Mouse (Mus musculus): ENCODE measurements at regions not wholly inside any gene's neighbourhood (a gene's known extent, or its start where the extent isn't known, plus 50 kb on each side); places are given as distances from the start of the nearest gene placed in this dataset.

GRCm38 (mm10) chr2:174848981-174849681 lies 88.7 kb downstream of the Edn3 start:
- Histone ChIP-seq H3K9ac (ENCODE audit: low read depth, low read length) (no peak overlapping the region), H3K36me3 (ENCODE audit: control insufficient read depth, insufficient read depth) (no peaks in the 10 kb centered on the region), H3K4me3 (ENCODE audit: low read depth, low read length) (no peak overlapping the region), H3K4me2 (ENCODE audit: low read depth, low read length) (no peak overlapping the region), H3K27ac (ENCODE audit: low read length) (no peak overlapping the region), H3K4me1 (ENCODE audit: control insufficient read depth, low read depth, low read length) (no peaks in the 10 kb centered on the region), H3K27me3 (ENCODE audit: control insufficient read depth, insufficient read depth, low read depth, low read length) (no peaks in the 10 kb centered on the region), H3K9me3 (replicated peaks; ENCODE audit: control insufficient read depth, low read length) (no peaks in the 10 kb centered on the region)
- WGBS (ENCODE audit: insufficient replicate concordance): 66% methylated on average over 16 of the region's 16 CpGs
- ATAC-seq (ENCODE audit: low read depth): no peak

- WGBS (ENCODE audit: insufficient replicate concordance): 60% methylated on average over 16 of the region's 16 CpGs
- no peak overlapping the region for H3K4me3 ChIP-seq (ENCODE audit: low read depth, low read length)
- H3K27ac ChIP-seq (ENCODE audit: low read length): no peak overlapping the region
- H3K4me2 ChIP-seq (ENCODE audit: low read depth, low read length): no peak overlapping the region
- no peaks in the 10 kb centered on the region for H3K36me3 ChIP-seq (ENCODE audit: control insufficient read depth, insufficient read depth)
- H3K27me3 ChIP-seq (ENCODE audit: control insufficient read depth, insufficient read depth, low read depth, low read length): no peaks in the 10 kb centered on the region
- no peaks in the 10 kb centered on the region for H3K4me1 ChIP-seq (ENCODE audit: control insufficient read depth, low read depth, low read length)
- no peak for ATAC-seq (ENCODE audit: low read depth)
- H3K9ac ChIP-seq (ENCODE audit: low read depth, low read length): no peak overlapping the region
- no peaks in the 10 kb centered on the region for H3K9me3 ChIP-seq (replicated peaks; ENCODE audit: control insufficient read depth, low read length)
Measured at GRCm38 (mm10) chr2:174850860-174851259, 90.4 kb downstream of the Edn3 start.

DNA sequence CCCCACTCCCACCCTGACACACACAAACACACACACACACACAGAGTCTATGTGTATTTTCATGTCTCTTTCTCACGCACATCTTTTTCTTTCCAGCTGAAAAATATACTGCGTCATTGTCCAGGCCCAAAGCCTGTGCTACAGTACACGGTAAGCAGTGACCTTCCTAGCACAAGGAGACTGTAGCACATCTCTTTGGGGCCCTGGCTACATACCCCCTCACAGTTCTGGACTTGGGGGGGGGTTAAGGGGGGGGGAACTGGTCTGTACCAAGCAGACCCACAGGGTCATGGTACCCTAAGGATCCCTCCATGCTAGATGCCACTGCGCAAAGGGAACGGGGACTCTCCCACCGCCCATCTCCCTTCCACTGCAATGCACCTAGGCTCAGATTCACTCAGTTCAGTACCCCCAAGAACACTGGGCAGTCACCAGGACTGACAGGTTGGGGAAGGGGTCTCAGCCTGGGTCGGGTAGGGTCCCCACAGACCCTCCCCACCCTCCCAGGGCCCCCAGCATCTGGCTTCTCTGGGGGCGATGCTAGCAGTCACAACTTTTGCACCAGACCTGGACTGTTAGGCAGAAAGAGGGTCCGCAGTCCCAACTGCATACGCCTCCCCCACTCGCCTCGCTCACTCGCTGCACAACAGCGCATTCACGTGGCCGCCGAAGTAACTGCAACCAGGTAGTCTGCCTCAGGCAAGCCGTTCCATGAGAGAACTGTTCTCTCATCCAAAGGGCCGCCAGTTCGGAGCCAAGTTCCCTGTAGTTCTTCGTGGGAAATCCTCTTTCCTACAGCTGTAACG lies 91.3 kb downstream of the Edn3 start:
- H3K4me1 ChIP-seq (ENCODE audit: control insufficient read depth, low read depth, low read length): no peaks in the 10 kb centered on the region
- H3K4me3 ChIP-seq (ENCODE audit: low read depth, low read length): no peak overlapping the region
- H3K27me3 ChIP-seq (ENCODE audit: control insufficient read depth, insufficient read depth, low read depth, low read length): no peaks in the 10 kb centered on the region
- H3K4me2 ChIP-seq (ENCODE audit: low read depth, low read length): no peak overlapping the region
- ATAC-seq (ENCODE audit: low read depth): no peak
- H3K27ac ChIP-seq (ENCODE audit: low read length): no peak overlapping the region
- 16% methylated on average over 22 of the region's 22 CpGs for WGBS (ENCODE audit: insufficient replicate concordance)
- no peak overlapping the region for H3K9ac ChIP-seq (ENCODE audit: low read depth, low read length)
- H3K9me3 ChIP-seq (replicated peaks; ENCODE audit: control insufficient read depth, low read length): no peaks in the 10 kb centered on the region
- H3K36me3 ChIP-seq (ENCODE audit: control insufficient read depth, insufficient read depth): no peaks in the 10 kb centered on the region

DNA sequence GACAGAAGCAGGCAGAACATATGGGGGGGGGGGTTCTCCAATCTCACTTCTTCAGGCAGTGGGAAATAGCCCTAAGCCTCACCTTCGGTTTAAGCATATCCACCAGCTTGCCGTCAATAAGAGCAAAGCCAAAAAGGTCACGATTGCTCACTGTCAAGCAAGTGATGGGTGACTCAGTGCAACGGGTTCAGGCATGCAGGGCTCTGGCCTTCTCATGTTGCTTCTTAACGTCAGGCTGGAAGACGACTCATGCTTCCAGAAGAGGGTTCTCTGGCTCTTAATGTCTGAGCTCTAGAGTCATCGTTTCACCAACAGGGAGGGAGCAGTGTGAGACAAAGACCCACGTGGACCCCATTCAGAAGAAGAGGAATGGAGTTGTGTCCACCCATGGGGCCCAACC lies 93.4 kb downstream of the Edn3 start:
- H3K27ac ChIP-seq (ENCODE audit: low read length): no peak overlapping the region
- no peaks in the 10 kb centered on the region for H3K4me1 ChIP-seq (ENCODE audit: control insufficient read depth, low read depth, low read length)
- H3K36me3 ChIP-seq (ENCODE audit: control insufficient read depth, insufficient read depth): no peaks in the 10 kb centered on the region
- no peak overlapping the region for H3K4me3 ChIP-seq (ENCODE audit: low read depth, low read length)
- ATAC-seq (ENCODE audit: low read depth): no peak
- H3K27me3 ChIP-seq (ENCODE audit: control insufficient read depth, insufficient read depth, low read depth, low read length): no peaks in the 10 kb centered on the region
- H3K4me2 ChIP-seq (ENCODE audit: low read depth, low read length): no peak overlapping the region
- no peaks in the 10 kb centered on the region for H3K9me3 ChIP-seq (replicated peaks; ENCODE audit: control insufficient read depth, low read length)
- H3K9ac ChIP-seq (ENCODE audit: low read depth, low read length): no peak overlapping the region
- WGBS (ENCODE audit: insufficient replicate concordance): 56% methylated on average over 8 of the region's 8 CpGs

- WGBS (ENCODE audit: insufficient replicate concordance): 59% methylated on average over 8 of the region's 8 CpGs
- H3K9ac ChIP-seq (ENCODE audit: low read depth, low read length): no peak overlapping the region
- no peaks in the 10 kb centered on the region for H3K27me3 ChIP-seq (ENCODE audit: control insufficient read depth, insufficient read depth, low read depth, low read length)
- no peaks in the 10 kb centered on the region for H3K36me3 ChIP-seq (ENCODE audit: control insufficient read depth, insufficient read depth)
- H3K9me3 ChIP-seq (replicated peaks; ENCODE audit: control insufficient read depth, low read length): no peaks in the 10 kb centered on the region
- H3K27ac ChIP-seq (ENCODE audit: low read length): no peak overlapping the region
- H3K4me1 ChIP-seq (ENCODE audit: control insufficient read depth, low read depth, low read length): no peaks in the 10 kb centered on the region
- no peak for ATAC-seq (ENCODE audit: low read depth)
- H3K4me3 ChIP-seq (ENCODE audit: low read depth, low read length): no peak overlapping the region
- H3K4me2 ChIP-seq (ENCODE audit: low read depth, low read length): no peak overlapping the region
Measured at GRCm38 (mm10) chr2:174855548-174855947, 95.1 kb downstream of the Edn3 start.

GRCm38 (mm10) chr2:174856135-174856534 lies 95.7 kb downstream of the Edn3 start:
- no peak overlapping the region for H3K9ac ChIP-seq (ENCODE audit: low read depth, low read length)
- no peak for ATAC-seq (ENCODE audit: low read depth)
- no peak overlapping the region for H3K27ac ChIP-seq (ENCODE audit: low read length)
- no peak overlapping the region for H3K4me3 ChIP-seq (ENCODE audit: low read depth, low read length)
- H3K4me1 ChIP-seq (ENCODE audit: control insufficient read depth, low read depth, low read length): no peaks in the 10 kb centered on the region
- 67% methylated on average over 5 of the region's 5 CpGs for WGBS (ENCODE audit: insufficient replicate concordance)
- H3K9me3 ChIP-seq (replicated peaks; ENCODE audit: control insufficient read depth, low read length): no peaks in the 10 kb centered on the region
- no peaks in the 10 kb centered on the region for H3K36me3 ChIP-seq (ENCODE audit: control insufficient read depth, insufficient read depth)
- no peak overlapping the region for H3K4me2 ChIP-seq (ENCODE audit: low read depth, low read length)
- H3K27me3 ChIP-seq (ENCODE audit: control insufficient read depth, insufficient read depth, low read depth, low read length): no peaks in the 10 kb centered on the region

- 32% methylated on average over 15 of the region's 15 CpGs for WGBS (ENCODE audit: insufficient replicate concordance)
- no peaks in the 10 kb centered on the region for H3K36me3 ChIP-seq (ENCODE audit: control insufficient read depth, insufficient read depth)
- H3K27me3 ChIP-seq (ENCODE audit: control insufficient read depth, insufficient read depth, low read depth, low read length): no peaks in the 10 kb centered on the region
- no peak overlapping the region for H3K9ac ChIP-seq (ENCODE audit: low read depth, low read length)
- no peaks in the 10 kb centered on the region for H3K9me3 ChIP-seq (replicated peaks; ENCODE audit: control insufficient read depth, low read length)
- H3K4me2 ChIP-seq (ENCODE audit: low read depth, low read length): no peak overlapping the region
- no peak overlapping the region for H3K27ac ChIP-seq (ENCODE audit: low read length)
- ATAC-seq (ENCODE audit: low read depth): no peak
- H3K4me3 ChIP-seq (ENCODE audit: low read depth, low read length): no peak overlapping the region
- no peaks in the 10 kb centered on the region for H3K4me1 ChIP-seq (ENCODE audit: control insufficient read depth, low read depth, low read length)
Measured at GRCm38 (mm10) chr2:174858011-174858834, 97.8 kb downstream of the Edn3 start.

- ATAC-seq (ENCODE audit: low read depth): no peak
- H3K9ac ChIP-seq (ENCODE audit: low read depth, low read length): no peak overlapping the region
- 48% methylated on average over 2 of the region's 2 CpGs for WGBS (ENCODE audit: insufficient replicate concordance)
- H3K27ac ChIP-seq (ENCODE audit: low read length): no peak overlapping the region
- no peaks in the 10 kb centered on the region for H3K9me3 ChIP-seq (replicated peaks; ENCODE audit: control insufficient read depth, low read length)
- no peak overlapping the region for H3K4me2 ChIP-seq (ENCODE audit: low read depth, low read length)
- no peak overlapping the region for H3K4me3 ChIP-seq (ENCODE audit: low read depth, low read length)
- H3K4me1 ChIP-seq (ENCODE audit: control insufficient read depth, low read depth, low read length): no peaks in the 10 kb centered on the region
- H3K36me3 ChIP-seq (ENCODE audit: control insufficient read depth, insufficient read depth): no peaks in the 10 kb centered on the region
- H3K27me3 ChIP-seq (ENCODE audit: control insufficient read depth, insufficient read depth, low read depth, low read length): no peaks in the 10 kb centered on the region
Measured at GRCm38 (mm10) chr2:174858835-174859215, 98.4 kb downstream of the Edn3 start.

DNA sequence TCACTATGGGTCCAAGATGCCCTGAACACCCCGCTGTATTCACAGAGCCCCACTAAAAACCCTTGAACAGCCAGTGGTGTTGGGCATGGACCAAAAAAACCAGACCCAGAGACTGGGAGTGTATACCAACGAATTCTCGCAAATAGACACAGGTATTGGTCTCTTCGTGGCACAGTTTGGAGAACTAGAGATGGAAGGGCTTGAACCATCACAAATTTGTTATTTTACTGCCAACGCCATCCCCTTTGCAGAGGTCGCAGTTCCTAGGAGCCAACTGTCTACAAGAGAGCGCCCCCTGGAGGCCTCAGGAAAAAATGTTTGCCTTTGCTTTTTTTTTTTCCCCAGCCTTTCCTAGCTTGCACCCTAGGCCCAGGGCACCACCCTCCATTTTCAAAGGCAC lies 99.1 kb downstream of the Edn3 start:
- no peaks in the 10 kb centered on the region for H3K27me3 ChIP-seq (ENCODE audit: control insufficient read depth, insufficient read depth, low read depth, low read length)
- H3K4me3 ChIP-seq (ENCODE audit: low read depth, low read length): no peak overlapping the region
- no peaks in the 10 kb centered on the region for H3K4me1 ChIP-seq (ENCODE audit: control insufficient read depth, low read depth, low read length)
- H3K9me3 ChIP-seq (replicated peaks; ENCODE audit: control insufficient read depth, low read length): no peaks in the 10 kb centered on the region
- 28% methylated on average over 7 of the region's 7 CpGs for WGBS (ENCODE audit: insufficient replicate concordance)
- no peak for ATAC-seq (ENCODE audit: low read depth)
- no peaks in the 10 kb centered on the region for H3K36me3 ChIP-seq (ENCODE audit: control insufficient read depth, insufficient read depth)
- H3K9ac ChIP-seq (ENCODE audit: low read depth, low read length): no peak overlapping the region
- H3K4me2 ChIP-seq (ENCODE audit: low read depth, low read length): no peak overlapping the region
- no peak overlapping the region for H3K27ac ChIP-seq (ENCODE audit: low read length)

Measured in liver, embryonic 16.5 days (tissue).